Mouse (Mus musculus) layer of hippocampus, adult 9-10 months (tissue): ENCODE data around the gene Cacna1d.
A peak's percentile ranks its signal among the peaks of the same experiment; 100 is the strongest.

Source experiments
- DNase-seq: peaks from one replicate; pipeline ENCODE4 v3.0.0; 2022; ENCODE audit warnings: low spot score

Gene Cacna1d

DNA sequence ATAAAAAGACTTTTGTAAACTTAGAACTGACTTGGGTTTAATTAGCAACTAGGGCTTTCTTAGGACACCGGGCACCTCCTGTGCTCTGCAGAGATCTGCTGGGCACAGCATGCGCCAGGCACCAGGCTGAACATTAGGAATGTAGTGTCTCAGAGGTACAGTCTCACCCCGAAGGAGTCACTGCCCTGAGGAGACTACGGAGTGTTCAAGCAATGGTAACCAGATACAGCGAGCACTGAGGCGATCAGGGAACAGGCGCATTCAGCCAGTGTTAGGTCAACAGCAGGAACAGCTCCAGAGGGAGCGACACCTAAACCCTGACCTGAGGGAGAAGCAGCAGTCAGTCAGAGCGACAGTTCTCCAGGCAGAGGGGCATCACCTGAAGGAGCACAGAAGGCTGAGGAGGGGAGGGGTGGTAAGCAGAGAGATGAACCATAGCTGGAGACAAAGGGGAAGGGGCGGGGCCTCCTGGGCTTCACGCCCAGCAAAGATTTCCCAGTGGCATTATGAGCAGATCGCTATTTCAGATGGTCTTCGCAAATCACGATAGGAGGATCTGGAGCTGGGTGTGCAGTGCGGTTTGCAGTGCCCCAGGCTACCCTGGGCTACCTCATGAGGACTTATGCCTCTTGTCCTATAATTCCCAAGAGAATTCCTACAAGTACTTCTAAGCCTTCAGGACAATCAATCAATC is 413.0 kb downstream of the Cacna1d start:
- DNase-seq: no peak

GRCm38 (mm10) chr14:30075268-30075887 is 415.9 kb downstream of the Cacna1d start:
- DNase-seq: no peak

GRCm38 (mm10) chr14:30068566-30068965 is 422.7 kb downstream of the Cacna1d start:
- DNase-seq: no peak

DNA sequence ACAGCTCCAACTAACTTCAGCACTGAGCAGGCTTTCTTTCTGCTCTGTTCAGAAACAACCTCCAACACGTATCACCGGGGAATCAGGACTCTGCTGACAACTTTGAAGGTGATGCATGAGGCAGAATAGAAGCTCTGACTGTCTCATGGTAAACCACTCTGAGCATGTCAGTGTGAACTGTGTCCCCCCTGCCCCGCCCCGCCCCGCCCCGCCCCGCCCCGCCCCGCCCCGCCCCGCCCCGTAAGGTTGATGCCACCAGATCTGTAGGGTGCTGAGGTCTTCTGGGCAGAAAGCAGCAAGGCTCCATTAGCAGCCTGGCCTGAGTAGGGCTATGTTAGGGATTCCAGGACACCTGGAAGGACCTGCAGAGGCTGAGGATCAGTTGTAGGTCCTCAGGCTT is 424.5 kb downstream of the Cacna1d start:
- no peak for DNase-seq

DNA sequence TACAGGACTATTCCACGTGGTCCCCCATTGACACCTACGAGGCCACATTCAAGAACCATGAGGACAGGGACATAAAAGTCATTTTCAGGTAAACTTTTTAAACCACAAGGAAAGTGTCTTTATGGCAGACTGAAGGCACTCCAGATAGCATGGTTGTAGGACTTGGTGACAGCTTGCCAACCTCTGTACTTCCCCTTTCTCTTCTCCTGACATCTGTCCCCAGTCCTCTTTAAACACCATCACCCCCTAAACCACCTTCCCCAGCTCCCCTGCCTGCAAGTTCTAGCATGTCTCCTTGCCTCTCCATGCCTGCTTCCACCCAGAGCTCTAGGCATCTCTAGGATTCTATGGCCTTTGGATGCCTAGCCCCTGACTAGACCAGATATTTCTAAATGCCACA is 426.4 kb downstream of the Cacna1d start:
- DNase-seq: no peak

DNA sequence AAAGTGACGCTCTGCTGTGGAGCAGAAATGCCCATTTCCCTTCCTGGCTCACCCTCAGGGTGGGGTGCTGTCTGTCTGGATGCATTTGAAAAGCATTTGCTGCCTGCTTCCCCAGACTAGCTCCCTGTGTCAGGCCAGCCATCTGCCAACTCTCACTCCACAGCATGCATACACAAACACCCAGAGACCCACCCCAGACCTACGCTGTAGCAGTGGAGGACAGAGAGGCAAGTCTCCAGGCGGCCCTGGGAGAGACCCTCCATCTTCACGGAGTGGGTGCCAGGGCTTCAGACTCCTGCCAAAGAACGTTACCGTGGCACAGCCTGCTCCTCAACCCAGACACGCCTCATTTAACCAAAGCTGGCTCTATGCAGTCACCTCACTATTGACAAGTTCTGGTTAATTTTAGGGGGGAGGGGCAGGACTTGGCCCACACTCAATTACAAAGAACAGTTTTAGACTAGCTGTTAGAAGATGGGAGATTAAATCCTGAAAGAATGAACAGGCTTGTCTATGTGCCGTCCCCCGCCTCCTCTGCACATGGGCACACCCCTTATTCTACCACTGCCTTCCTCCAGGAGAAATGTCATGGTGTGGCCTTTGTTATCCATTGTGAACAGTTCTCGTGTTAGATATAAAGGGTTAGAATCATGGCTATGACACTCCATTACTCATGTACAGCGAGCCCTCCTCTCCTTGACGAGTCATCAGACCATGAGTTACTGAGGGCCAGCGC is 435.1 kb downstream of the Cacna1d start:
- DNase-seq: peak; percentile 17

DNA sequence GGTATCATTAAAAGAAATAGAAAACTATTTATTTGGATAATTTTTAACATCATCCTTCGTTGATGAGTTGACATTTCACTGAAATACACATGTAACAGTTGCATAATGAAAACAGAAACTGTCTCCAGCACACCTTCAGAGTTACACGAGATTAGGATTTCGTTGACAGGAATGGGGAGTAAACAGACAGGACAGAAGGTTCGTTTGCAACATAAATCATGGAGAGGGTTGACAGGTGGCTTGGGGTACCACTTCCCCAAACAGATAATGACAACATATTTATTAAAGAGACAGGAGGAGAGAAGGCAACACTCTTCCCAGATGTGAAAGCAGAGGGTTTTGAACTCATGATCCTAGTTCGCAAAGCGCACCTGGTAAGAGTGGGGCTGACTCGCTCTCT is 436.3 kb downstream of the Cacna1d start:
- DNase-seq: no peak

- DNase-seq: no peak
These were observed 441.0 kb downstream of the Cacna1d start for GRCm38 (mm10) chr14:30050280-30050679.

DNA sequence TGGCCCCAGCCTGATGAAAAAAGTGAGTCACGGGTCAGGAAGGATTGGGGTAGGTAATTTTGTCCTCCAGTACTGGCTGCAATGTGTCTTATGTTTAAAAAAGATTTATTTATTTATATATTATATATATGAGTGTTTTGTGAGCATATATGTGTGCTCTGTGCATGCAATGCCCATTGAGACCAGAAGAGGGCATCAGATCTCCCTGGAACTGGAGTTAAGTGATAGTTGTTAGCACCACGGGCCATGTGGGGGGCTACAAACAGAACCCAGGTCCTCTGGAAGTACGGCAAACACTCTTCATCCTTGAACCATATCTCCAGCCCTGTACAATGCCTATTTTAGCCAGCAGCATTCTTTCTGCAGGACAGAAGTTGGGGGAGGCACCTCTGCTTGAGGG is 443.2 kb downstream of the Cacna1d start:
- no peak for DNase-seq

- no peak for DNase-seq
These were observed 444.3 kb downstream of the Cacna1d start for GRCm38 (mm10) chr14:30046976-30047375.

DNA sequence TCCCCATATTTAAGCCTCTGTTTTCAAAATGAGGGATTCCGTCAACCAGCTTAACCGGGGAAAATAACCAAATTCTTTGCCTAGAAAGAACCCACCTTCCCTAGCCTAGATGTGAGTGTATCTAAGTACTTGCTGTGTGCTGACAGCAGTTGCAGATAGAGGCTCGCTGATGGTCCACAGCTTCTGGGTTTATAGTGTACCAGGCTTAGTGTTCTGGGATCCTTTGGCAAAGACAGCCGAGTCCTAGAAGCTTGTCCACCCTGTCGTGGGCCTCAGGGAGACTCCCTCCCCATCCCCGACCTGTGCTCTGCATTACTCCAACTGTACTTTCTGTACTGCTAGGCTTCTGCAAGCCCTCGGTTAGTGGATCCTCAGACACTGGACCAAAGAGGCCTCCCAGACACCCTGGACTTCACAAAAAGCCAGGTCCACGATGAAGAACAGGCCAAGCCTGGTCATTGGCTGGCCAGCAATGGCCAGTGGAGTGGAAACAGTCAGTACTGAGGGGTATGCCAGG is 445.5 kb downstream of the Cacna1d start:
- DNase-seq: no peak

DNA sequence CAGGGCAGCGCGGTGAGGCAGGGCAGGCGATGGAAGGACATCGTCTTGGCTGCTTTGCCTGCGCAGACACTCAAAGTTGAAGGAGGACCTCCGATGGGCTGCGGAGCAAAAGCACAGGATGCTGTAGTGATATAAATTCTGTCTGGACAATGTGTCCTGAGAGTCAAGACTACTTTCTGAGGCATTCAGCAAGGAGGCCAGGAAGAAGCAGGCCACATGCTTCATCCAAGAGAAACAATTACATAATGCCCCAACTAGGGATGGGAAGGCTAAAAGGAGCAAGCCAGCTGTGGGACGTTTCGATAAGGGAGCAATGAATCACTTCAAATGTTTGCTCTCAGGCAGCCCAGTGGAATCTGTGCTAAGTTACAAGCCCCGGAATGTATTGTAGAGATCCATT is 446.0 kb downstream of the Cacna1d start:
- no peak for DNase-seq

GRCm38 (mm10) chr14:30043356-30043940 is 447.8 kb downstream of the Cacna1d start:
- no peak for DNase-seq

- no peak for DNase-seq
These were observed 449.4 kb downstream of the Cacna1d start for GRCm38 (mm10) chr14:30041836-30042235.

- DNase-seq: no peak
These were observed 451.8 kb downstream of the Cacna1d start for GRCm38 (mm10) chr14:30039413-30039812.

DNA sequence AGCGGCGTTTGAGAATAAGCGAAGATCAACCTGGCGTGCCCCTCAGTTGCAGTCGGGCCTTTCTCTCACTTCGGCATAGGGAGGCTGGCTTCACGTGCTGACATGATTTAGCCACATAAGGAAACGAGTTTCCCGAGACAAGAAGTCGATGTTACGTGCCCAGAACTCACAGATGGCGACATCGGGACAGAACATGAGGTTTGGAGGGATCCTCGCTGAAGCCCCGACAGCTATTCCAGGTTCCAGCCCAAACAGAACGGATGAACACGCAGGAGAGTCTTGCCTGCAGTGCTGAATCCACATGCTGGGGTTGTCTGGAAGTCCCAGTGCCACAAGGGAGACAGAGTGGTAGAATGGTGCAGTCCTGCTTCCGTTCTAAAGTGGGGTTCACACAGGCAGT is 452.8 kb downstream of the Cacna1d start:
- DNase-seq: peak; percentile 9

GRCm38 (mm10) chr14:30033405-30033804 is 457.9 kb downstream of the Cacna1d start:
- DNase-seq: no peak

- DNase-seq: no peak
These were observed 463.9 kb downstream of the Cacna1d start for GRCm38 (mm10) chr14:30027378-30027777.

DNA sequence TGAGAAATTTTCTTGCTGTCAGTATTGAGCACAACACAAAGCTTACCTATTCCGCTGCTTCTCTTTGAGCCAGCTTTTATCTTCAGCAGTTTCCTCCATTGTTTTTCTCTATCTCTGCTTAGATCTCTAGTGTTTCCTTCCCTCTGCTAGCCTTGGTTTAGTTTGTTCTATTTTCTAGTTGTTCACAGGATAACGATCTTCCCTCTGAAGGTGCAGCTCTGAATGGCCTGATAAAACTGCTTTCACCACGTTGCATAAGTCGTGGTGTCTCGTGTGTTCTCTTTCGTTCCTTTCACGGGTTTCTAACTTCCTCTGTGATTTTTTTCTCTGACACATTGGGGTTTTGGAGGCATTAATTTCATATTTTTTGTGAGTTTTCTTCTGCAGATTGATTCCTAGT is 466.9 kb downstream of the Cacna1d start:
- no peak for DNase-seq

DNA sequence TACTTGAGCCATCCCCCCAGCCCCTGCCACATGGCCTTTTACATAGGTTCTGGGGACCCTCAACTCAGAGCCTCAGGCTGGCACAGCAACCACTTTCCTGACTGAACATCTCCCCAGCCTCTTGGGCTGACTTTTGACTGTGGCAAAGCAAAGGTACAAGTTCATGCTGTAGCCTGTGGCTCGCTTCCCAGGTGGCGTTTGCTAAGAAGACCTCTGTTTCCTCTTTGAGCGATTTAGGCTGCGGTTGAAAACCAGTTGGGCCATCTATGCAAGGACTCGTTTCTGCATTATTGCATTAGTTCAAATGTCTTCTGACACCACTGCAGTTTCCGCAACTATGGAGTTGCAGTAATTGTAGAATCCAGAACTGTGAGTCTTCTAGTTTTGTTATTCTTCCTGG is 468.8 kb downstream of the Cacna1d start:
- no peak for DNase-seq

- DNase-seq: no peak
These were observed 471.3 kb downstream of the Cacna1d start for GRCm38 (mm10) chr14:30019792-30020575.

DNA sequence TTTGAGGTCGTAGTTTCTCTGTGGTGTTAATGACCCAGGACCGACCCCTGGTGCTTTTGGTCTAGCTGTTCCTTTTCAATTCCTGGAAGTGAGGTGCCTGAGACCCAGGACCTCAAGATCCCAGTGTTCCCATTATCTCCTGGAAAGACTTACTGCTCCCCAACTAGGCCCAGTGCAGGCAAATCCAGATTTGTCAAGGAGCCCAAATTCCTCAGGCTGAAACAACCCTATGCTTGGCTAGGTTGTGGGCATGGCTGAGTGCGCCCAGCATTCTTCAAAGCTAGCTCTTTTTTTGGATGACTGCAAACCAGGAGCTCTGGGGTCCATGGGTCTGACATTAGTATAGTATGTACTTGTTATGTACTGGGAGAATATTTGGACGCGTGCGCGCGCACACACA is 471.9 kb downstream of the Cacna1d start:
- DNase-seq: no peak
